Mouse (Mus musculus) cortical plate, adult 2 months (tissue): ENCODE measurements around the gene Zpr1. TPM values are rescaled to one million over a fixed set of nuclear protein-coding genes. Genes with fewer than 3 reads are reported as not detected.

ENCODE experiments used
- H3K27ac ChIP-seq: fragments of 200-500 bp; 2 replicates; pipeline ENCODE4 v1.5.1; 2012; ENCODE audit warnings: low read length, control low read depth, inconsistent platforms; ENCODE audit not compliant: insufficient read depth
- H3K4me1 ChIP-seq: fragments of 200-500 bp; 2 replicates; pipeline ENCODE4 v1.6.1; 2011; ENCODE audit warnings: low read length; ENCODE audit not compliant: control insufficient read depth, insufficient read depth
- H3K4me3 ChIP-seq: fragments of 200-500 bp; 2 replicates; pipeline ENCODE4 v1.5.1; 2011; ENCODE audit warnings: mild to moderate bottlenecking, low read length, control low read depth; ENCODE audit not compliant: insufficient read depth
- CTCF ChIP-seq: fragments of 200-500 bp; IDR thresholded peaks from 2 replicates; pipeline ENCODE4 v1.5.1; 2011; ENCODE audit warnings: mild to moderate bottlenecking, control low read depth, low read length; ENCODE audit not compliant: insufficient read depth; ENCODE audit errors: extremely low read depth
- POLR2A ChIP-seq: fragments of 200-500 bp; IDR thresholded peaks from 2 replicates; pipeline ENCODE4 v1.6.1; 2011; ENCODE audit warnings: mild to moderate bottlenecking, low read length, control low read depth; ENCODE audit not compliant: insufficient read depth; ENCODE audit errors: extremely low read depth
- polyA plus RNA-seq: library from polyadenylated mRNA; depleted of rRNA; stranded (reverse); fragments of >200 nt; gene quantifications from 2 replicates; pipeline ENCODE4 v1.2.3, GENCODE M21; 2012

Zpr1 gene
- polyA plus RNA-seq, 1 experiment = 42.2 TPM

DNA sequence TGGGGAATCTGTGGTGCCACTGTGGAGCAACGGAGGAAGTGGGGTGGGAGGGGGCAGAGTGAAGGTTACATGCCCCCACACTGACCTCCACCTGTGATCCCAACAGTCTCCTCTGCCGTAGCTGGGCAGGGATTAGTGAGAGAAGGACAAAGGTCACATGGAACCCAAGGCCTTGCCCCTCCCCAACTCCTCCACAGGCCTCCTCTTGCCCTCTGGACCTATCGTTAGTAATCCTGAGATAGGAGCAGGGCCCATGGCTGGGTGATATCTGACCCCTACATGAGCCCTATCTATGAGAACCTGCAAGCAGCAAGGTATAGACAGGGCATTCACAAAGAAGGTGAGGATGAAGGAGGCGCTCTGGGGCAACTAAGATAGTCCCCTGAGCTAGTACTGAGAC lies 37.2 kb upstream of the Zpr1 start:
- TF ChIP-seq POLR2A (no peak), CTCF (no peak)
- Histone ChIP-seq H3K4me3 (no peak overlapping the region), H3K4me1 (no peaks in the 10 kb centered on the region), H3K27ac (no peak overlapping the region)

DNA sequence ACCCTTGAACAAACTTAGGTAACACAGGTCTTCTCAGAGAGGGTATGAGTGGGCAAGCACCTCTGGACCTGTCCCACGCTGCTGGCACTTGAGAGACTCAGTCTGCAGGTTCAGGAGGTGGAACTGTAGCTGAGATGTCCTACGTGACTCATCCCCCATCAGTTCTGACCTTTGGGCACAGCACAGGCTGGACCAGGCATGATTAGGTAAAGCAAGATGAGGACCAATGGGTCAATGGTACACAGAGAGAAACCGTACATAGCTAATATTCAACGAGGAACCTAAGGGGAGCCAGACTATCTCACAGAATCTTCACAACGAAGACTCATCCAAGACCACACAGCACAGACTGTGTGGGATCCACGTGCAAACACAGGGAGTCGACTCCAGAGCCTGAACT lies 34.0 kb upstream of the Zpr1 start:
- no peak overlapping the region for H3K27ac ChIP-seq
- no peaks in the 10 kb centered on the region for H3K4me1 ChIP-seq
- TF ChIP-seq CTCF (no peak), POLR2A (no peak)
- H3K4me3 ChIP-seq = no peak overlapping the region

DNA sequence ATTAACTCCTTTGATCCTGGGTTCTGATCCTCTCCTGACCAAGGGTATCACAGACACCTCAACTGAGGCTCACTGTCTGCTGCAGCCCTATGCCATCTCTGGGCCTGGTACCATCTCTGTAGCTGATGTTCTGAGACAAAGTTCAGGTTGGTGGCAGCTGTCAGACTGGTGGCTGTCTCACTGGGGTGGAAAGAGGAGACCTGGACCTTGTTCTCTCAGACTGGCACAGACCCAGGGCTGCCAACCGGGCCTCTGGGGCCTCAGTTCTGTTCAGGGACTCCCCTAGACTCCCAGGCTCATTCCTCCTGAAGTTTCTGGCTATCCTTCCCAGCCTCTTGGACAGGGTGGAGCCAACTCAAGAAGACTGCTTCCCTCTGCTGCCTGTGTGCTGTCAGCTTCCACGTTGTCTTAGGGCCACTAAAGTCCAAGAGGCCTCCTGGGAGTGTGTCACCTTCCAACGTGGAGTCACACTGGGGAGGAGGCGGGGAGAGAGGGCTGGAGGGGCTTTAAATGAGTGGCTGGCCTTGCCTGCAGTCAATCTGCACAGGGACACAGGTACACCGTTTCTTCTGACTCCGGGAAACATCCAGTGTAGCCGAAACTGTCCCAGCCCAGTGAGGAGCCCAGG lies 32.2 kb upstream of the Zpr1 start, which contains the start of gene Apoa4:
Gene Apoa4, plus strand, starts transcription at position 171 of the 628 bp plus-strand sequence.
- H3K4me1 ChIP-seq = no peaks in the 10 kb centered on the region
- H3K4me3 ChIP-seq = no peak within 1 kb of the TSS
- no peak for TF ChIP-seq POLR2A
- no peak for TF ChIP-seq CTCF
- no peak within 1 kb of the TSS for H3K27ac ChIP-seq

DNA sequence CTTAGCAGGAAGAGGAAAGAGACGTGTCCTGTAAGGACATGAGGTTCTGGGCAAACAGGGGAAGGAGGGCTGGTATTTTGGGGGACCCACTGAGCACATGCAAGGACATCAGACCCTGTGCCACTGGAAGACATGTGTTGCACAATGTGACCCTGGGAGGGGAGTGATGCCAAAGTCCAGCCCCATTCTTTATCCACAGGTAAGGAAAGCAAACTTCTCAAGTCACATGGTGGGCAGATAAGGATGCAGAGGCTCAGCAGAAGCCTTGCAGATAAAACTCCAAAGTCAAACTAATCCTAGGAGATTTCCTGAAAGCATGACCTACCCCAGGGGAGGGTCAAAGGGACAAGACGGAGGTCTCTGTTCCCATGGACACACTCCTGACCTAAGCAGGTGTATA lies 31.0 kb upstream of the Zpr1 start:
- Histone ChIP-seq H3K27ac (no peak overlapping the region), H3K4me3 (no peak overlapping the region), H3K4me1 (no peaks in the 10 kb centered on the region)
- TF ChIP-seq POLR2A = no peak
- TF ChIP-seq CTCF = no peak

- no peaks in the 10 kb centered on the region for H3K4me1 ChIP-seq
- TF ChIP-seq POLR2A (no peak), CTCF (no peak)
- H3K4me3 ChIP-seq = no peak overlapping the region
- H3K27ac ChIP-seq = no peak overlapping the region
Observed at GRCm38 (mm10) chr9:46243122-46243521, 29.7 kb upstream of the Zpr1 start.

GRCm38 (mm10) chr9:46243584-46243983 lies 29.3 kb upstream of the Zpr1 start:
- Histone ChIP-seq H3K27ac (no peak overlapping the region), H3K4me1 (no peaks in the 10 kb centered on the region), H3K4me3 (no peak overlapping the region)
- no peak for TF ChIP-seq POLR2A
- TF ChIP-seq CTCF = no peak

DNA sequence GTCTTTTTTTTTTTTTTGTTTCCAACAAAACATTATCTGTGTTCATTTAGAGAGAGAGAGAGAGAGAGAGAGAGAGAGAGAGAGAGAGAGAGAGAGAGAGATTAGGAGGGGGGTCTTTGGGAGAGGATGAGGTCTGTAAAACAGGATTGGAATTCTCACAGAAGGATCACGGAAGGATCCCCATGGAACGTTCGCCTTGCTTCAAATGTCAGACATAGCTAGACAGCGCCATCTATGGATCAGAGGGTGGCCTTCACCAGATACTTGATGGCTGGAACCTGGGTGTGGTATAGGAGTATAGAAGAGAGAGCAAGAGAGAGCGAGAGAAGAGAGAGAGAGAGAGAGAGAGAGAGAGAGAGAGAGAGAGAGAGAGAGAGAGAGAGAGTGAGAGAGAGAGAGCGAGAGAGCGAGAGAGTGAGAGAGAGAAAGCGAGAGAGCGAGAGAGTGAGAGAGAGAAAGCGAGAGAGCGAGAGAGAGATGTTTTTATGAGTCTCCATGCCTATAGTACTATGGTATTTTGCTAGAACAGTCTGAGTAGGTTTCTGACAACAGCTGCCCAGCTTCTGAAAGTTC lies 26.0 kb upstream of the Zpr1 start:
- TF ChIP-seq POLR2A = no peak
- TF ChIP-seq CTCF = peak; percentile 98
- no peak overlapping the region for H3K27ac ChIP-seq
- no peaks in the 10 kb centered on the region for H3K4me1 ChIP-seq
- no peak overlapping the region for H3K4me3 ChIP-seq

DNA sequence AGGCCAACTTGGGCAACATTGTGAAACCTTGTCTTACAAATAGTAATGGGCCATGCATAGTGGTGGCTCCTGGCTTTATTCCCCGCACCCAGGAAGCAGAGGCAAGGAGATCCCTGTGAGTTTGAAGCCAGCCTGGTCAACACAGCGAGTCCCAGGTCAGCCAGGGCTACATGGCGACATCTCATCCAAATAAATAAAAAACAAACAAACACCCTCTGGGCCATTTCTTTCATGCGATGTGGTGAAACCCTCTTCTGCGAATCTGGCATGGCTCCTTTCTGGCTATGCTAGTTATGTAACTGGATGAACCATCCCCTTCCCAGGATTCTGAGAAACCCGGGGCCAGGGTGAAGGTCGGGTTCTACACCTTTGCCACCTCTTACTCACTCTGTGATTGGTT lies 16.7 kb upstream of the Zpr1 start:
- H3K4me3 ChIP-seq = no peak overlapping the region
- no peak for TF ChIP-seq POLR2A
- no peak for TF ChIP-seq CTCF
- no peak overlapping the region for H3K27ac ChIP-seq
- H3K4me1 ChIP-seq = no peaks in the 10 kb centered on the region

DNA sequence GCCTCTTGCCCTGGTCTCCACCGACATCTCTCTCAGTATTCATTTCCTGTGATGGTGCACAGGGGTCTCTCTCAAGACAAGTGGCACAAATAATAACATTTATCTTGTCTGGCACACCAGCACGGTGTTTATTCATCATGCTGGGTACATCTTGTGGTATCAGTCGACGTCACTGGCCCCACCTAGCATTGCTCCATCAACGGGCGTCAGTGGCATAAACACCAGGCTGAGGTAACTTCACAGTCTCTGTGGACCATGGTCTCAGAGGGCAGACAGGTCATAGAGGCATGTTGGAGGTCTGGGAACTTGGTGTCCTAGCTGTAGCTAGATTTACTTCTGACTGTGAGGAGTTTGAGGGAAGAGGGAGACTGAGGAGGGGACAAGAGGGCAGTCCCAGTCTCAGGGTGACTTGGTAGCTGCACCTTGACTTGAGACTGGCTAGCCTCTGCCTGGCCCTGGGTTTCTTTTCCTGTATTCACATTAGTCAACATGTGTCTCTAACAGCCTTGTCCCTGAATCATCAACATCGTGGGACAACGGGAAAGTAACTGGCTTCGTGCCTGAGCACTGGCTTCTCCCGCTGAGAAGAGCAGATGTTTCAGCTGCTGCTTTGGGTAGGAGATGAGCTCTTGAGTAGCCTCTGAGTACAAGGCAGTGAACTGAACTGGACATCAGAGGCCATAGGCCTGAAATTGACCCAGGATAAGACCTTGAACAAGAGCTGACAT lies 16.0 kb upstream of the Zpr1 start:
- TF ChIP-seq POLR2A (no peak), CTCF (no peak)
- Histone ChIP-seq H3K4me3 (no peak overlapping the region), H3K27ac (no peak overlapping the region), H3K4me1 (no peaks in the 10 kb centered on the region)

DNA sequence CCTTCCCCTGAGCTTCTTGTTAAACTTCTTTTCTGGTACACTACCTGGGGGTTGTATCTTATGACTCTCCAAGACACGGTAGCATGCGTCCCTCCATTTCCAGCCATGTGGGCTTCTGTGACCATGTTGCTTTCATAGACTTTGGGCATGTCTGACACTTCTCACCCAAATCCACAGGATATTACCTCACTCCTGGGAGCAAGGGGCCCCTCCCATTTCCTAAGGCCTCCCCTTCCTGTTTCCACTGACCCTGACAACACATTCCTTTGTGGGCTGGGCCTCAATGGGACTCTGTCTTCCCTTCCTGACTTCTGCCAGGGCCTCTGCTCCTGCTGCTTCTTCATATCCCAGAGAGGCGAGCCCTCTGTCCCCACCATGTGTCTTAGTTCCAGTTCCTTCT lies 15.3 kb upstream of the Zpr1 start:
- Histone ChIP-seq H3K27ac (no peak overlapping the region), H3K4me1 (no peaks in the 10 kb centered on the region), H3K4me3 (no peak overlapping the region)
- TF ChIP-seq POLR2A = no peak
- TF ChIP-seq CTCF = no peak
